In the genomic region with DNA sequence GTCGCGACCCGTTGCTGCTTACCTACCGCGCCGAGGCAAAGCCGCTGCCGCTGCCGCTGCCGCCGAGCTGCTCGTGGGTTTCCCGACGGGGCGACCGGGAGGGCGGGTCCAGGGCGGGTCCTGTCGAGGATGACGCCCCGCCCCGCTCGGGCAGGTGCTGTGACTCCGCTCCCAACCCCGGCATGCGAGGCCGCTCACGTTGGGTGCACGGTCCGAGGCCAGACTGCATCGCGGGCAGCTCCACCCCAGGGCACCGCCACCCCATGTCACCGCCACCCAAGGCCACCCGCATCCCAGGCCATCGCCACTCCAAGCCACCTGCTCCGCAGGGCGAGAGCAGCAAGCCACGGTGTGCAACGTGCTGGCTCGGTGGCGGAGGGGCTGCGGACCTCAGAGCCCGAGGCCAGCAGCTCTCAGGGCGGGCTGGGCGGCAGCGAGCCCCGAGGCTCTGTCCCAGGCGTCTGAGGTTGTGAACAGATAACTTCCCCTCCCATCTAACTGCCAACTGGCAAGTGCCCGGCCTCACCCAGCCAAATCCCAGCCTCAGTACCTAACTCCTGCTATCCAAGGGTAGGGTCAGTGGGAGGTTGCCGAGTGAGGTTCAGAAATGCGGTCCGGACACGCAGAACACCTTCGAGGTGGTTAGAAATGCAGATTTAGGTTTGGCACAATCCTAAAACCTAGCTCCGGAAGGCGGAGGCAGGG, we compare ENCODE assay signal across 9 mouse cellular contexts. TPM values are rescaled to one million over a fixed set of nuclear protein-coding genes. Genes with fewer than 3 reads are reported as not detected.
DNase-seq lines count a peak whose midpoint lies in the region; ATAC-seq and TF ChIP-seq lines count a peak whose summit lies in the region.
"Had no signal": no experiment of that assay in that cellular context is flagged by ENCODE, and none has a peak within 500 bp of the region (broad histone marks: within the 10 kb centered on the region; RNA-seq: fewer than 3 reads in every experiment).

Gene Galnt6 (minus strand): TSS at position 96 of the 705 bp plus-strand sequence.

- peak within 1 kb of the TSS; percentile 55 for H3K4me2 ChIP-seq in forebrain, embryonic 14.5 days (ENCODE audit: low read length)
- peak within 1 kb of the TSS; percentile 63 for H3K4me2 ChIP-seq in limb, embryonic 13.5 days (replicated peaks)
- peak within 1 kb of the TSS; percentile 64 for H3K4me2 ChIP-seq in midbrain, embryonic 13.5 days (replicated peaks)
- peak within 1 kb of the TSS; percentile 58 for H3K4me2 ChIP-seq in stomach, embryonic 16.5 days (ENCODE audit: low read depth, low read length)

- no peak for TF ChIP-seq CTCF in heart, adult 2 months (IDR thresholded peaks at IDR 0.05)

- H3K27me3 ChIP-seq in heart, adult 2 months (ENCODE audit: control insufficient read depth, insufficient read depth, low read length) = peaks cover 11% of the 10 kb centered on the region
- peaks cover 23% of the 10 kb centered on the region for H3K27me3 ChIP-seq in forebrain, embryonic 14.5 days (replicated peaks; ENCODE audit: control insufficient read depth, insufficient read depth, low read length)
- peaks cover 64% of the 10 kb centered on the region for H3K27me3 ChIP-seq in limb, embryonic 13.5 days
- H3K27me3 ChIP-seq in midbrain, embryonic 13.5 days = peaks cover 47% of the 10 kb centered on the region
- peaks cover 31% of the 10 kb centered on the region for H3K27me3 ChIP-seq in stomach, embryonic 16.5 days (ENCODE audit: control insufficient read depth, insufficient read depth, low read length)

- no peaks in the 10 kb centered on the region for H3K79me2 ChIP-seq in heart, adult 2 months (replicated peaks; ENCODE audit: control insufficient read depth, insufficient read depth, low read length)

- DNase-seq in heart, adult 2 months = peak; percentile 28 to 51
- DNase-seq in heart, adult 18-20 months = no peak
- DNase-seq in ZHBTc4 (ENCODE audit: low read depth, low spot score) (peak; percentile 73), MN1 (ENCODE audit: low spot score) (no peak)
- DNase-seq in forebrain, embryonic 14.5 days (ENCODE audit: low spot score) = peak; percentile 19

- H3K9ac ChIP-seq in heart, adult 2 months (ENCODE audit: low read depth, low read length) = peak within 1 kb of the TSS; percentile 52; the same call in 1 of the 2 replicates
- peak within 1 kb of the TSS; percentile 48 for H3K9ac ChIP-seq in forebrain, embryonic 14.5 days (ENCODE audit: low read length)
- H3K9ac ChIP-seq in limb, embryonic 13.5 days = peak within 1 kb of the TSS; percentile 45
- H3K9ac ChIP-seq in midbrain, embryonic 13.5 days (replicated peaks) = peak within 1 kb of the TSS; percentile 49
- peak within 1 kb of the TSS; percentile 50; the same call in 1 of the 2 replicates for H3K9ac ChIP-seq in stomach, embryonic 16.5 days (ENCODE audit: low read length)

- 12% methylated on average over 36 of the region's 57 CpGs for WGBS in heart, adult 2 months
- 3% methylated on average over 51 of the region's 57 CpGs for WGBS in forebrain, embryonic 14.5 days
- WGBS in limb, embryonic 13.5 days = 4% methylated on average over 57 of the region's 57 CpGs
- WGBS in midbrain, embryonic 13.5 days = 4% methylated on average over 57 of the region's 57 CpGs
- 10% methylated on average over 38 of the region's 57 CpGs for WGBS in stomach, embryonic 16.5 days

- TF ChIP-seq POLR2A in heart, adult 2 months (IDR thresholded peaks at IDR 0.05; ENCODE audit: insufficient read depth, low read depth, low read length) = no peak

- intact Hi-C loops in heart, adult 2 months (cut with DNase I) = no loop called here

- H3K9me3 ChIP-seq in forebrain, embryonic 14.5 days (replicated peaks; ENCODE audit: control insufficient read depth, low read length) = no peaks in the 10 kb centered on the region
- no peaks in the 10 kb centered on the region for H3K9me3 ChIP-seq in limb, embryonic 13.5 days
- H3K9me3 ChIP-seq in midbrain, embryonic 13.5 days = no peaks in the 10 kb centered on the region
- no peaks in the 10 kb centered on the region for H3K9me3 ChIP-seq in stomach, embryonic 16.5 days (replicated peaks; ENCODE audit: control insufficient read depth, low read length)

- TF ChIP-seq EP300 in heart, adult 2 months (IDR thresholded peaks at IDR 0.05; ENCODE audit: insufficient read depth, low read depth, low read length) = no peak

- no peak within 1 kb of the TSS for H3K4me3 ChIP-seq in heart, adult 2 months
- peak within 1 kb of the TSS; percentile 31 for H3K4me3 ChIP-seq in forebrain, embryonic 14.5 days (ENCODE audit: low read depth, low read length)
- peak within 1 kb of the TSS; percentile 42 for H3K4me3 ChIP-seq in limb, embryonic 13.5 days
- H3K4me3 ChIP-seq in midbrain, embryonic 13.5 days (replicated peaks) = peak within 1 kb of the TSS; percentile 39
- H3K4me3 ChIP-seq in stomach, embryonic 16.5 days (replicated peaks; ENCODE audit: low read length) = peak within 1 kb of the TSS; percentile 40

- no peak for ATAC-seq in forebrain, embryonic 14.5 days
- no peak for ATAC-seq in limb, embryonic 13.5 days (ENCODE audit: low FRiP score, low read depth)
- ATAC-seq in midbrain, embryonic 13.5 days = peak; percentile 6; the same call in 1 of the 2 replicates
- peak; percentile 70 for ATAC-seq in stomach, embryonic 16.5 days (ENCODE audit: insufficient read depth, low FRiP score)
- ATAC-seq: Patski had no signal

- H3K27ac ChIP-seq in heart, adult 2 months = no peak within 1 kb of the TSS
- no peak within 1 kb of the TSS for H3K27ac ChIP-seq in forebrain, embryonic 14.5 days (ENCODE audit: low read depth, low read length)
- no peak within 1 kb of the TSS for H3K27ac ChIP-seq in limb, embryonic 13.5 days
- no peak within 1 kb of the TSS for H3K27ac ChIP-seq in midbrain, embryonic 13.5 days
- H3K27ac ChIP-seq in stomach, embryonic 16.5 days (ENCODE audit: low read length) = no peak within 1 kb of the TSS

- 0 out of 2 replicates have a peak, but pooled peaks cover 2% of the 10 kb centered on the region for H3K4me1 ChIP-seq in heart, adult 2 months (ENCODE audit: control insufficient read depth, insufficient read depth, low read length)
- no peaks in the 10 kb centered on the region for H3K4me1 ChIP-seq in forebrain, embryonic 14.5 days (ENCODE audit: control insufficient read depth, insufficient read depth, low read length)
- peaks cover 10% of the 10 kb centered on the region for H3K4me1 ChIP-seq in limb, embryonic 13.5 days
- H3K4me1 ChIP-seq in midbrain, embryonic 13.5 days (replicated peaks) = peaks cover 13% of the 10 kb centered on the region
- H3K4me1 ChIP-seq in stomach, embryonic 16.5 days (ENCODE audit: control insufficient read depth, insufficient read depth, low read length) = no peaks in the 10 kb centered on the region; the same call in 1 of the 2 replicates

- no peaks in the 10 kb centered on the region for H3K36me3 ChIP-seq in heart, adult 2 months (ENCODE audit: control insufficient read depth, insufficient read depth, low read length)
- H3K36me3 ChIP-seq in forebrain, embryonic 14.5 days (ENCODE audit: control insufficient read depth, insufficient read depth, low read length) = no peaks in the 10 kb centered on the region
- H3K36me3 ChIP-seq in limb, embryonic 13.5 days = no peaks in the 10 kb centered on the region
- no peaks in the 10 kb centered on the region for H3K36me3 ChIP-seq in midbrain, embryonic 13.5 days
- H3K36me3 ChIP-seq in stomach, embryonic 16.5 days (ENCODE audit: control insufficient read depth, insufficient read depth, low read length) = no peaks in the 10 kb centered on the region

RNA-seq across cellular contexts. Expression of gene Galnt6, which starts in this region (rescaled TPM):
- under 1 TPM; 0.65 to 0.89 TPM for total RNA-seq in heart, adult 2 months (2021)
- 0.70 and 0.78 TPM in 2 replicates for polyA plus RNA-seq in heart, adult 2 months (2012; rRNA removed)
- total RNA-seq in heart, adult 18-20 months (2021) = 1 to 10 TPM in 1 of 2 experiments, under 1 TPM in 1; 0.62 to 1.3 TPM
- 0.09 and 0.10 TPM in 2 replicates for polyA plus RNA-seq in forebrain, embryonic 14.5 days (2014; fragmentation: Nextera tagmentation; extraction: Ambion mirVana)
- polyA plus RNA-seq in limb, embryonic 13.5 days (2015; fragmentation: Nextera tagmentation; extraction: Ambion mirVana) = 0.65 and 1.1 TPM in 2 replicates
- not detected in 2 replicates for polyA plus RNA-seq in midbrain, embryonic 13.5 days (2015; fragmentation: Nextera tagmentation; extraction: Ambion mirVana)
- 6.9 and 8.7 TPM in 2 replicates for polyA plus RNA-seq in stomach, embryonic 16.5 days (2015; fragmentation: Nextera tagmentation; extraction: Ambion mirVana)

Comparison
In these comparisons a context has a peak if more than half of its experiments do, and no peak if none do; other contexts are left out.
1. Peak in DNase-seq and H3K9ac ChIP-seq in heart, adult 2 months; RNA of the gene not detected or under 1 TPM.
2. Peak in DNase-seq, H3K4me3 ChIP-seq, H3K9ac ChIP-seq and H3K4me2 ChIP-seq in forebrain, embryonic 14.5 days; RNA of the gene not detected or under 1 TPM.
3. Peak in ATAC-seq, H3K4me3 ChIP-seq, H3K9ac ChIP-seq and H3K4me2 ChIP-seq in midbrain, embryonic 13.5 days; RNA of the gene not detected or under 1 TPM.